Mouse (Mus musculus): Measurements from ENCODE around the gene Babam2. TPM values are rescaled to one million over a fixed set of nuclear protein-coding genes. Genes with fewer than 3 reads are reported as not detected.

Gene Babam2
- polyA plus RNA-seq, 1 experiment from 2014 or later: 32.3 TPM

DNA sequence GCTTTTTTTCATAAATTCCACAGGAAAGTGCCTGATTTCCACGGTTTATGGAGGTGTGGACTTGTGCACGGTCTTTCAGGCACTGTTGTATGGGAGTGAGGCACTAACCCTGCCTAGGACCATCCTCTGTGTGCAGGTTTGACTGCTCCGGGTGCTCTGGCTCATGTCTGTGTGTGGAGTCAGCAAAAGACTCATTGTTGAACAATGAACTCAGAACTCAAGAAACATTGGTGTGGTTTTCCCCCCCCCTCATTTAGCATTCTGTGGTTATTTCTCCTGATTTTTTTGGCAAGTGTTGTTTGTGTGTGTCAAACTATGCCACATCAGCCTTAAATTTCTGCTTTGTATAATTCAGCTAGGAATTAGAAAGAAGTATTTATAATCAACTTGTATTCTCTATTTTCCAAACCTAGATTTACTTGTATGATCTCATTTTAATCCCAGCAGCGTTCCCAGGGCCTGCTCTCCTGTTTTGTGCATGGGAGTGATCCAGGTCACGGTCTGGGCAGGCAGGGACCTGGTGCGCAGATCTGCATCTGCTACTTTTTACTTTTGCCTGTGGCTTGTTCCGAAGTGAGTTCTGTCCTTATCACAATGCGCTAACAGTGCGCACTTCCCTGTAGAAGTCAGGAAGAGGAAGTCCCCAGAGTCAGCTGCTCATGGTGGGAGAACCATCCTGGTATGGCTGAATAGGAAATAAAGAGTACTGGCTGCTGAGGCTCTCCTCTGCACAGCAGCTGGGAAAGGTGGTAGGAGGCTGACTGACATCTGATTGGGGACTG, 61.0 kb downstream of the Babam2 start:
- Histone ChIP-seq H3K27me3 (replicated peaks; ENCODE audit: control insufficient read depth, insufficient read depth, low read length) (no peaks in the 10 kb centered on the region), H3K27ac (ENCODE audit: low read depth, low read length) (no peak overlapping the region), H3K4me1 (ENCODE audit: control insufficient read depth, insufficient read depth, low read length) (no peaks in the 10 kb centered on the region), H3K4me2 (ENCODE audit: low read length) (no peak overlapping the region), H3K4me3 (ENCODE audit: low read depth, low read length) (no peak overlapping the region), H3K9me3 (replicated peaks; ENCODE audit: control insufficient read depth, low read length) (no peaks in the 10 kb centered on the region), H3K9ac (ENCODE audit: low read length) (no peak overlapping the region), H3K36me3 (ENCODE audit: control insufficient read depth, insufficient read depth, low read length) (no peaks in the 10 kb centered on the region)
- DNase-seq (ENCODE audit: low spot score) (no peak), ATAC-seq (no peak)
- WGBS: 85% methylated on average over 9 of the region's 9 CpGs

DNA sequence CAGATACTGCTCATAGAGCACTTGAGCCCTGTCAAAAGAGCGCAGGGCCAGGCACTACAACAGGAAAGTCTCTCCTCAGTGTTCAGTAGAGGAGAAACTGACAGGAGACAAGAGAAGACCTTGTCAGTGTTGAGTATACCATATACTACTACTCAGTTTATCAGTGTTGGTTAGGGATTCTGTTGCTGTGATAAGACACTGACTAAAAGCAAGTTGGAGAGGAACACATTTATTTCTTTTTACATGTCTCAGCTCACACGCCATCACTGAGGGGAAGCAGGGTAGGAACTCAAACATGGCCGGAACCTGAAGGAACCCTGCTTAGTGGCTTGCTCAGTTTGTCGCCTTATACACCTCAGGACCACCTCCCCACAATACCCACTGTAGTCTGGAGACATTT, 64.4 kb downstream of the Babam2 start:
- H3K4me2 ChIP-seq (ENCODE audit: low read length): no peak overlapping the region
- no peaks in the 10 kb centered on the region for H3K9me3 ChIP-seq (replicated peaks; ENCODE audit: control insufficient read depth, low read length)
- no peak overlapping the region for H3K4me3 ChIP-seq (ENCODE audit: low read depth, low read length)
- no peaks in the 10 kb centered on the region for H3K36me3 ChIP-seq (ENCODE audit: control insufficient read depth, insufficient read depth, low read length)
- WGBS: 94% methylated on average over 4 of the region's 4 CpGs
- no peaks in the 10 kb centered on the region for H3K4me1 ChIP-seq (ENCODE audit: control insufficient read depth, insufficient read depth, low read length)
- no peak overlapping the region for H3K27ac ChIP-seq (ENCODE audit: low read depth, low read length)
- H3K9ac ChIP-seq (ENCODE audit: low read length): no peak overlapping the region
- DNase-seq (ENCODE audit: low spot score) (no peak), ATAC-seq (no peak)
- H3K27me3 ChIP-seq (replicated peaks; ENCODE audit: control insufficient read depth, insufficient read depth, low read length): no peaks in the 10 kb centered on the region

DNA sequence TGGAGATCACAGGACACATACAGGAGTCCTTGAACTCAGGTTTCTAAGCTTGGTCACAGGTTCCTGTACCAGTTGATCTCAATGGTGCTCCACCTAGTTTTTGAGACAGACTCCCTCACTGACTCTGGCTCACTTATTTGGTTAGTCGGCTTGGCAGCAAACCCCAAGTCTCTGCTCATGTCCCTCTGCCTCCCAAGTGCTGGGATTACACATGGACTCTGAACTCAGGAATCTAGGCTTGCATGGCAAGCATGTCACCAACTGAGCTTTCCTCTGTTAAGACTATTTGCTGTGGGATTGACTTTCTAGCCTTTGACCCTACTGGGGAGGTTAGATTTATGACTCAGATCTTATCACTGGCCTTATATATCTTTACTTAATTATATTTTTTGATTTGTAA, 65.3 kb downstream of the Babam2 start:
- Histone ChIP-seq H3K4me1 (ENCODE audit: control insufficient read depth, insufficient read depth, low read length) (no peaks in the 10 kb centered on the region), H3K36me3 (ENCODE audit: control insufficient read depth, insufficient read depth, low read length) (no peaks in the 10 kb centered on the region), H3K9ac (ENCODE audit: low read length) (no peak overlapping the region), H3K9me3 (replicated peaks; ENCODE audit: control insufficient read depth, low read length) (no peaks in the 10 kb centered on the region), H3K27me3 (replicated peaks; ENCODE audit: control insufficient read depth, insufficient read depth, low read length) (no peaks in the 10 kb centered on the region), H3K4me3 (ENCODE audit: low read depth, low read length) (no peak overlapping the region), H3K27ac (ENCODE audit: low read depth, low read length) (no peak overlapping the region), H3K4me2 (ENCODE audit: low read length) (no peak overlapping the region)
- DNase-seq (ENCODE audit: low spot score): no peak
- WGBS: 92% methylated on average over 1 of the region's 1 CpGs
- no peak for ATAC-seq

DNA sequence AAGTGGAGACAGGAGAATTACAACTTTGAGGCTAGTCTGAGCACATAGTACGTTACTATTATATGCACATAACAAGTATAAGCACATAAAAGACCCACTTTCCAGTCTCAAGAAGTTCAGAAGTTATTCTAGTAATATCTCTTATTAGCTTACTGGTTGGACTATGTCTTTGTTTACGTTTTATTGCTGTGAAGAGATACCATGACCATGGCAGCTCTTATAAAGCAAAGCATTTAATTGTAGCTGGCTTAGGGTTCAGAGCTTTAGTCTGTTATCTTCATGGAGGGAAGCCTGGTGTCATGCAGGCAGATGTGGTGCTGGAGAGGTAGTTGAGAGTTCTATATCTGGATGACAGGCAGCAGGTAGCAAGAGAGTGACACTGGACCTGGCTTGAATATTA, 68.3 kb downstream of the Babam2 start:
- H3K27me3 ChIP-seq (replicated peaks; ENCODE audit: control insufficient read depth, insufficient read depth, low read length): no peaks in the 10 kb centered on the region
- no peaks in the 10 kb centered on the region for H3K36me3 ChIP-seq (ENCODE audit: control insufficient read depth, insufficient read depth, low read length)
- H3K9ac ChIP-seq (ENCODE audit: low read length): no peak overlapping the region
- ATAC-seq: no peak
- 91% methylated on average over 2 of the region's 2 CpGs for WGBS
- H3K4me1 ChIP-seq (ENCODE audit: control insufficient read depth, insufficient read depth, low read length): no peaks in the 10 kb centered on the region
- H3K9me3 ChIP-seq (replicated peaks; ENCODE audit: control insufficient read depth, low read length): no peaks in the 10 kb centered on the region
- H3K4me2 ChIP-seq (ENCODE audit: low read length): no peak overlapping the region
- H3K4me3 ChIP-seq (ENCODE audit: low read depth, low read length): no peak overlapping the region
- H3K27ac ChIP-seq (ENCODE audit: low read depth, low read length): no peak overlapping the region
- no peak for DNase-seq (ENCODE audit: low spot score)

DNA sequence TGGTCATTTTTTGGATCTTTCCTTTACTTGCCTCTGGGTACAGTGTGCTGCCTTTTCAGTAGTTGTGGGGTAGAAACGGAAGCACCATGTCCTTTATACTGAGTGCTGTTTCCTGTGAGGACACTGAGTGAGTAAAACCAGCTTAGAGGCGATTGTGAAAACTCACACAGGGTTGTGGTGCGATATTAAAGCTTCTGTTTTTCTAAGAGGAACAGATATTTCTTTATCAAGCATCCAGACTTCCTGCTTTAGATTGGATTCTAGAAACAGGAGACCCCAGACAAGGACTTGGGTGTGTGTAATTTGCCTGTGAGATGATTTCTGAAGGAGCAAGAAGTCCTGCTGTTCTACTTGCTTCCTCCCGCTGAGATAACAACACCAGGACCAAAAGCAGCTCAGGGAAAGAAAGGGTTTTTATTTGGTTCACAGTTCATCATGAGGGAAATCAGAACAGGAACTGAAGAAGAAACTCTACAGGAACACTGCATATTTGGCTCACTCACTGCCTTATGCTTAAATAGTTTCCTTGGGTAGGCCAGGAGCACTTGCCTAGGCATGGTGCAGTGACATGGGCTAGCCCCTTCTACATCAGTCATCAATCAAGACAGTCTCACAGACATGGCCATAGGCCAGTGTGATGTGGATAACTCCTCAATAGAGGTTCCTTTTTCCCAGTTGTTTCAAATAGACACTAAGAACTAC, 69.5 kb downstream of the Babam2 start:
- ATAC-seq (no peak), DNase-seq (ENCODE audit: low spot score) (no peak)
- no peak overlapping the region for H3K9ac ChIP-seq (ENCODE audit: low read length)
- WGBS: 72% methylated on average over 4 of the region's 4 CpGs
- no peak overlapping the region for H3K4me2 ChIP-seq (ENCODE audit: low read length)
- no peak overlapping the region for H3K27ac ChIP-seq (ENCODE audit: low read depth, low read length)
- no peak overlapping the region for H3K4me3 ChIP-seq (ENCODE audit: low read depth, low read length)
- H3K9me3 ChIP-seq (replicated peaks; ENCODE audit: control insufficient read depth, low read length): no peaks in the 10 kb centered on the region
- H3K27me3 ChIP-seq (replicated peaks; ENCODE audit: control insufficient read depth, insufficient read depth, low read length): no peaks in the 10 kb centered on the region
- H3K36me3 ChIP-seq (ENCODE audit: control insufficient read depth, insufficient read depth, low read length): no peaks in the 10 kb centered on the region
- H3K4me1 ChIP-seq (ENCODE audit: control insufficient read depth, insufficient read depth, low read length): no peaks in the 10 kb centered on the region

DNA sequence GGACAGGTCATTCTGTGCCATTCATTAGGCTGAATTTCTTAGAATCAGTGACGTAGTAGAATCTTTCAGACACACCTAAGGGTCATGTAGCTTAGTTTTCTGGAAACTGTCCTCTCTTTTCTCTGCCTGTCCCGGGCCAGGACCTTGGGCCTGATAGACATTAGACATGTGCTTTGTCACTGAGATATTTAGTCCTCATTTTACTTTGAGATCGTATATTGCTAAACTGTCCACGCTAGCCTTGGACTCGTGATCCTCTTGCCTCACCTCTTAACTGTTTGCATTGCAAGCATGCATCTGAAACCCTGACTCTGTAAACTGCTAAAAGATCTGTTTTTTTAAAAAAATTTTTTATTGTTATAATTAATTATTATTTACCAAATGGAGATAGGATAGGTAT, 74.0 kb downstream of the Babam2 start:
- WGBS: 84% methylated on average over 5 of the region's 5 CpGs

DNA sequence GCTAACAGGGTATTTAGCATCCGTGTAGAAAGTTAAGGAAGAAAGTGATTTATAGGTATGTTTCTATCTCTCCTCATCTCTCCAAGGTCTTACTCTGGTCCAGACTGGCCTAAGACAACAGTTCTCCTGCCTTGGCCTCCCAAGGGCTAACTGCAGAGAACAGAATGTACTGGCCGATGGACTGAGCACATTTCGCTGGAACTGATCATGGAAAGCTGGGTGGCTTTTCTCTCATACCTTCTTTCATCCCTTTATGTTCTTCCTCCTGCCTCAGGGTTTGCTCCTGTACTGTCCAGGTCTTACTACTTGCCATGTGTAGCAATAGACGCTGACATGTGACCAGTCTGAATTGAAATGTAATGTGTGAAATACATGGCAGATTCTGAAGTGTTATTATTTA, 74.4 kb downstream of the Babam2 start:
- no peak overlapping the region for H3K9ac ChIP-seq (ENCODE audit: low read length)
- H3K36me3 ChIP-seq (ENCODE audit: control insufficient read depth, insufficient read depth, low read length): no peaks in the 10 kb centered on the region
- H3K4me2 ChIP-seq (ENCODE audit: low read length): no peak overlapping the region
- H3K4me1 ChIP-seq (ENCODE audit: control insufficient read depth, insufficient read depth, low read length): no peaks in the 10 kb centered on the region
- H3K9me3 ChIP-seq (replicated peaks; ENCODE audit: control insufficient read depth, low read length): 0 out of 2 replicates have a peak, but pooled peaks cover 3% of the 10 kb centered on the region
- no peak overlapping the region for H3K27ac ChIP-seq (ENCODE audit: low read depth, low read length)
- ATAC-seq (no peak), DNase-seq (ENCODE audit: low spot score) (no peak)
- H3K4me3 ChIP-seq (ENCODE audit: low read depth, low read length): no peak overlapping the region
- no peaks in the 10 kb centered on the region for H3K27me3 ChIP-seq (replicated peaks; ENCODE audit: control insufficient read depth, insufficient read depth, low read length)
- WGBS: 89% methylated on average over 4 of the region's 4 CpGs

More for the DNA sequence above, 74.0 kb downstream of the Babam2 start:
- Histone ChIP-seq H3K4me3 (ENCODE audit: low read depth, low read length) (no peak overlapping the region), H3K4me2 (ENCODE audit: low read length) (no peak overlapping the region), H3K4me1 (ENCODE audit: control insufficient read depth, insufficient read depth, low read length) (no peaks in the 10 kb centered on the region), H3K27me3 (replicated peaks; ENCODE audit: control insufficient read depth, insufficient read depth, low read length) (no peaks in the 10 kb centered on the region), H3K36me3 (ENCODE audit: control insufficient read depth, insufficient read depth, low read length) (no peaks in the 10 kb centered on the region), H3K27ac (ENCODE audit: low read depth, low read length) (no peak overlapping the region), H3K9me3 (replicated peaks; ENCODE audit: control insufficient read depth, low read length) (0 out of 2 replicates have a peak, but pooled peaks cover 3% of the 10 kb centered on the region), H3K9ac (ENCODE audit: low read length) (no peak overlapping the region)
- no peak for ATAC-seq
- no peak for DNase-seq (ENCODE audit: low spot score)

DNA sequence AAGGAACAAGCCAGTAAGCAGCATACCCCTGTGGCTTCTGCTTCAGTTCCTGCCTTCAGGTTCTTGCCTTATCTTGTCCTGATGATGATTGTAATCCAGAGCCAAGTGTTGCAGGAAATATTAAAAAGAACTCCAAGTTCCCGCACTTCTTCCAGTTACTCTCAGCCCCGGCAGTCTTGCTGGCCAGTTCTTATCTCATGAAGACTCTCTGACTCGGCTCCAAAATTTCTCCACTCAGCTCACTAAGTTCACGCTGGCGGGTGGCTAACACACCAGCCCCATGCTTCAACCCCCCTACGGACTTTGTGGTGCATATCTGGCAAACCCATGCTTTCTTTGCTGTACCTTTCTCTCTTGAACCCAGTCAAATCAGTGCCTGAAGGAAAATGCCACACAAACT, 77.5 kb downstream of the Babam2 start:
- H3K4me2 ChIP-seq (ENCODE audit: low read length): no peak overlapping the region
- DNase-seq (ENCODE audit: low spot score) (no peak), ATAC-seq (no peak)
- H3K4me3 ChIP-seq (ENCODE audit: low read depth, low read length): no peak overlapping the region
- no peaks in the 10 kb centered on the region for H3K4me1 ChIP-seq (ENCODE audit: control insufficient read depth, insufficient read depth, low read length)
- 94% methylated on average over 6 of the region's 6 CpGs for WGBS
- H3K9ac ChIP-seq (ENCODE audit: low read length): no peak overlapping the region
- H3K27me3 ChIP-seq (replicated peaks; ENCODE audit: control insufficient read depth, insufficient read depth, low read length): no peaks in the 10 kb centered on the region
- no peaks in the 10 kb centered on the region for H3K36me3 ChIP-seq (ENCODE audit: control insufficient read depth, insufficient read depth, low read length)
- H3K27ac ChIP-seq (ENCODE audit: low read depth, low read length): no peak overlapping the region
- 0 out of 2 replicates have a peak, but pooled peaks cover 3% of the 10 kb centered on the region for H3K9me3 ChIP-seq (replicated peaks; ENCODE audit: control insufficient read depth, low read length)

DNA sequence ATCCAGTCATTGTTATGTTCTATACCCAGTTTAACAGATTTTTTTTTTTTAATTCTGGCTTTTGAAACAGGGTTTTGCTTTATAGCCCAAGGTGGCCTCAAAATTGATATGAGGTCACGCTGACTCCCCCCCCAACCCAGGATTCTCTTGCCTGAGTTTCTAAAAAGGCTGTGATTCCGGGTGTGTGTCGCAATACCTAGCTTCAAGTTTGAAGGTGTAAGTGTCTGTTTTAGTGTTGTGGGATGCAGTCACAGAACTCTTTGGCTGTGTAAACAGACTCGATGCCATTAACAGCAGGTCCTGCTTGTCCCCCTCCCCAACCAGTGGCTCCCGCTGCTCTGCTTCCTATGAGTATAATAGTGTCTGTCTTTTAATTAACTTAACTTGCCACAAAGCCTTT, 84.1 kb downstream of the Babam2 start:
- Histone ChIP-seq H3K27ac (ENCODE audit: low read depth, low read length) (no peak overlapping the region), H3K4me1 (ENCODE audit: control insufficient read depth, insufficient read depth, low read length) (peaks cover 4% of the 10 kb centered on the region), H3K4me3 (ENCODE audit: low read depth, low read length) (no peak overlapping the region), H3K36me3 (ENCODE audit: control insufficient read depth, insufficient read depth, low read length) (no peaks in the 10 kb centered on the region), H3K4me2 (ENCODE audit: low read length) (no peak overlapping the region), H3K9me3 (replicated peaks; ENCODE audit: control insufficient read depth, low read length) (no peaks in the 10 kb centered on the region), H3K27me3 (replicated peaks; ENCODE audit: control insufficient read depth, insufficient read depth, low read length) (no peaks in the 10 kb centered on the region), H3K9ac (ENCODE audit: low read length) (no peak overlapping the region)
- no peak for DNase-seq (ENCODE audit: low spot score)
- 83% methylated on average over 5 of the region's 5 CpGs for WGBS
- no peak for ATAC-seq

All from forebrain, embryonic 14.5 days (tissue).